Mouse (Mus musculus): ENCODE data around the gene Ppp1r1b.

GRCm38 (mm10) chr11:98392034-98392433 is 43.8 kb downstream of the Ppp1r1b start:
- TF ChIP-seq CTCF (IDR thresholded peaks at IDR 0.05; ENCODE audit: low read depth) (no peak), EP300 (IDR thresholded peaks at IDR 0.05; ENCODE audit: low read depth) (no peak)
